Mouse (Mus musculus): ENCODE results near the gene Utrn. TPM values are rescaled to one million over a fixed set of nuclear protein-coding genes. Genes with fewer than 3 reads are reported as not detected.
A peak's percentile ranks its signal among the peaks of the same experiment; 100 is the strongest.

The Utrn gene
- polyA plus RNA-seq, 1 experiment from 2014 or later, result 76.0 TPM

DNA sequence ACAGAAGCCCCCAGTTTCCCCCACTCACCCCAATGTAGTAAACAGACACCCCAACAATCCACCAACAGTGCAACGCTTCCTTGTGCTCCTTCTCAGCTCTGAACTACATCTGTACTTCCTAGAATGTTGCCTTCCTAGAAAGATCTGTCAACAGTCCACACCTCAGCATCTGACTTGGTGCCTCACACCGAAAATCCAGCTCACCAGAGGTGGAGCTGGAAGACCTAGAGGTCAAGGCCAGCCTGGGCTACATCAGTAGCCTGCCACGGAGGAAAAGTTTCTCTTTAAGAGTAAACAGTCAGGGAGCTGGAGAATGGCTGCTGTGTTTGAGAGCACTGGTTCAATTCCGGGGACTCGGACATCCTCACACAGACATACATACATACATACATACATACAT is 56.5 kb downstream of the Utrn start:
- no peak for ATAC-seq (ENCODE audit: low FRiP score, low TSS enrichment)
- Histone ChIP-seq H3K4me2 (replicated peaks; ENCODE audit: low read depth, low read length) (0 out of 2 replicates have a peak overlapping the region, but pooled peaks have one; percentile 9), H3K4me3 (ENCODE audit: low read length) (0 out of 2 replicates have a peak overlapping the region, but pooled peaks have one; percentile 1), H3K9ac (replicated peaks; ENCODE audit: low read length) (no peak overlapping the region; the same call in 1 of the 2 replicates), H3K27ac (ENCODE audit: low read length) (no peak overlapping the region), H3K9me3 (ENCODE audit: low read length) (no peaks in the 10 kb centered on the region), H3K4me1 (ENCODE audit: insufficient read depth, low read length) (peaks cover 42% of the 10 kb centered on the region), H3K36me3 (ENCODE audit: insufficient read depth, low read length) (no peaks in the 10 kb centered on the region), H3K27me3 (ENCODE audit: insufficient read depth, low read length) (no peaks in the 10 kb centered on the region)
- 68% methylated on average over 5 of the region's 5 CpGs for WGBS

DNA sequence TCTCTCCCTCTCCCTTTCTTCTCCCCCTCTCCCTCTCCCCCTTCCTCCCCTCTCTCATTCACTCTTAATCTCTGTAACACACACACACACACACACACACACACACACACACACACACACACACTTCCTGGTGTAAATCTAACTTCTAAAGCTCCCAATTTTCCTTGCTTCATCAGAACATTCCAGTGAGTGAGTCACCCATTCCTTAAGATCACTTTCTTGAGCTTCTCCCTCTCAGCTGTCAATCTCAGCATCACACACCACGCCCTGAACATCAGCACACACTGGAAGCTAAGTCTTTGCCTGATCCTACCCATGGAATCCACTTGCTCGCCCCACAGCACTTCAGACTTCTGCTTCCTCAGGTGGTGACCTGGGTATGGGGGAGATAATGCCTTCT is 58.3 kb downstream of the Utrn start:
- ATAC-seq (ENCODE audit: low FRiP score, low TSS enrichment), result no peak
- WGBS, result 68% methylated on average over 2 of the region's 2 CpGs
- H3K4me1 ChIP-seq (ENCODE audit: insufficient read depth, low read length), result peaks cover 51% of the 10 kb centered on the region
- H3K4me2 ChIP-seq (replicated peaks; ENCODE audit: low read depth, low read length), result no peak overlapping the region
- H3K4me3 ChIP-seq (ENCODE audit: low read length), result no peak overlapping the region
- no peaks in the 10 kb centered on the region for H3K27me3 ChIP-seq (ENCODE audit: insufficient read depth, low read length)
- no peaks in the 10 kb centered on the region for H3K9me3 ChIP-seq (ENCODE audit: low read length)
- no peaks in the 10 kb centered on the region for H3K36me3 ChIP-seq (ENCODE audit: insufficient read depth, low read length)
- H3K27ac ChIP-seq (ENCODE audit: low read length), result no peak overlapping the region; the same call in none of the 2 replicates
- no peak overlapping the region for H3K9ac ChIP-seq (replicated peaks; ENCODE audit: low read length)

DNA sequence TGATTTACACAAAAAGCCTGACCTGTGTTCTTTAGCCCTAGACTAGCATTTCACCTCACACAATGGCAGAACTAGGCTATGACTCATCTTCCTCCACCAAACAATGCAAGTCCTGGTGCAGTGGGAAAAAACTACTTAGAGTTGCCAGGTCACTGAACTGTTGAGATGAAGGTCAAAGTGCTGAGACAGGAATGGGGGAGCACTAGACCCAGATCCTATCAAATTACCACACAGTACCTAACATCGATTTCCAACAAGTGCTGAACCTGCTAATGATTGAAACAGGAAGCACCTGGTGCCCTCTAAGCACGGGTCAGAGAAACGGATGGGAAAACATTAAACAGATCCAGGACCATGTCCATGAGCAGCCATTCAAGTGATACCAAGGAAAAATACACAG is 59.5 kb downstream of the Utrn start:
- no peak overlapping the region for H3K4me3 ChIP-seq (ENCODE audit: low read length)
- H3K27me3 ChIP-seq (ENCODE audit: insufficient read depth, low read length), result no peaks in the 10 kb centered on the region
- H3K36me3 ChIP-seq (ENCODE audit: insufficient read depth, low read length), result no peaks in the 10 kb centered on the region
- H3K27ac ChIP-seq (ENCODE audit: low read length), result peak overlapping the region; percentile 39; the same call in 1 of the 2 replicates
- no peak overlapping the region for H3K9ac ChIP-seq (replicated peaks; ENCODE audit: low read length)
- 12% methylated on average over 3 of the region's 3 CpGs for whole genome bisulfite sequencing
- peaks cover 56% of the 10 kb centered on the region for H3K4me1 ChIP-seq (ENCODE audit: insufficient read depth, low read length)
- no peak overlapping the region for H3K4me2 ChIP-seq (replicated peaks; ENCODE audit: low read depth, low read length)
- peak; percentile 87 for ATAC-seq (ENCODE audit: low FRiP score, low TSS enrichment)
- no peaks in the 10 kb centered on the region for H3K9me3 ChIP-seq (ENCODE audit: low read length)

DNA sequence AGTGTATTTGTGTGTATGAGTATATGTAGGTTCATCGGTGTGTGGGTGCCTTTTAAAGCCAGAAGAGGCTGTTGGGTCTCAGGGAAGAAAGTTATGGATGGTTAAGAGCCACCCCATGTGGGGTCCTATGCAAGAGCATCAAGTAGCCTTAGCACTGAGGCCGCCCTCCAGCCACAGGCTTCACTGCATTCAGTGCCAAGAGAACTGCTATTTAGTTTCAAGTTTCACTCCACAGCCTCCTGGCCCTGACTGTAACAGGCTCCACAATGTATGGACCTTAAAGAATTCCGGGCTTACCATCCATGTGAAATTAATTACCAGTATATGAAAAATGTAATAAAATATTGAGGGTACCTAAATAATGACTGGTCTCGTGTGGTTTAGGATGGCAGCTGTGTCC is 60.7 kb downstream of the Utrn start:
- H3K4me3 ChIP-seq (ENCODE audit: low read length), result no peak overlapping the region
- H3K27ac ChIP-seq (ENCODE audit: low read length), result no peak overlapping the region; the same call in 1 of the 2 replicates
- H3K9ac ChIP-seq (replicated peaks; ENCODE audit: low read length), result no peak overlapping the region
- no peak overlapping the region for H3K4me2 ChIP-seq (replicated peaks; ENCODE audit: low read depth, low read length)
- 51% methylated on average over 4 of the region's 4 CpGs for WGBS
- H3K9me3 ChIP-seq (ENCODE audit: low read length), result no peaks in the 10 kb centered on the region
- peak; percentile 55; the same call in 1 of the 2 replicates for ATAC-seq (ENCODE audit: low FRiP score, low TSS enrichment)
- no peaks in the 10 kb centered on the region for H3K27me3 ChIP-seq (ENCODE audit: insufficient read depth, low read length)
- H3K36me3 ChIP-seq (ENCODE audit: insufficient read depth, low read length), result no peaks in the 10 kb centered on the region
- H3K4me1 ChIP-seq (ENCODE audit: insufficient read depth, low read length), result peaks cover 58% of the 10 kb centered on the region

DNA sequence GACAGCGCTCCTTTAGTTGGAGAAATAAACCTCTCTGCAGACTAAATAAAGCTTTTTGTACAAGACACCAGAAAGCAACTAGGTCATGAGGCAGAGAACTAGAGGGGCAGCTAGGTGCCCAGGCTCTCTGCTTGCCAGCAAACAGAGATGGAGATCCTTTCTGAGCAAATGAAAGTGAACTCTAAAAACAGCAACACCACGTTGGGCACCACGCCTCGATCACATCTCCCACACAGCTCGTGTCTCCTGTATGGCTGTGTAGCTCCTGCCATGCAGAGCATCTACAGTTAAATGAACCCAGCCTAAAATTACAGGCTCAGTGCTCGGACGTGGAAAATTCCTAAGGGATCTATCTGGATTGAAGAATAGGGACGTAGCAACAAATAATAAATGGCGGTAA is 61.5 kb downstream of the Utrn start:
- Histone ChIP-seq H3K4me3 (ENCODE audit: low read length) (no peak overlapping the region), H3K27me3 (ENCODE audit: insufficient read depth, low read length) (no peaks in the 10 kb centered on the region), H3K4me2 (replicated peaks; ENCODE audit: low read depth, low read length) (no peak overlapping the region), H3K9ac (replicated peaks; ENCODE audit: low read length) (no peak overlapping the region), H3K4me1 (ENCODE audit: insufficient read depth, low read length) (peaks cover 54% of the 10 kb centered on the region), H3K36me3 (ENCODE audit: insufficient read depth, low read length) (no peaks in the 10 kb centered on the region), H3K27ac (ENCODE audit: low read length) (no peak overlapping the region), H3K9me3 (ENCODE audit: low read length) (no peaks in the 10 kb centered on the region)
- ATAC-seq (ENCODE audit: low FRiP score, low TSS enrichment), result no peak
- WGBS, result 65% methylated on average over 9 of the region's 9 CpGs

DNA sequence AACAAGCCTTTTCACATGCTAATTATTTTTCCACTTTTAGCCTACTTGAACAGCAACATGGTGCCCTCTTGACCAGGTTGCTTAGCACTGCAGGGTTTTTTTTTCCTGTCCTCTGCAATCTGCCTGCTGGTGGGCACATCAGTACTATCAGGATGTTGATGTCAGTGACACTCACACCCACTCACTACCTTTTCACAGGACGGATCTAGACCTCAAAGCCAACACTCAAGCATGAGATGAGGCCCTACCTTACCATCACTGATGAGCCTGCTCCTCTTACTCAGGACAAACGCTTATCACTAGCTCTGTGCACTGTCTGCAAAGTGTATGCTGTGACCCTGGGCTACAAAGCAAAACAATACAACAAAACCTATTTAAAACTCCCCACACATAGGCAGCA is 63.3 kb downstream of the Utrn start:
- 81% methylated on average over 2 of the region's 2 CpGs for WGBS

DNA sequence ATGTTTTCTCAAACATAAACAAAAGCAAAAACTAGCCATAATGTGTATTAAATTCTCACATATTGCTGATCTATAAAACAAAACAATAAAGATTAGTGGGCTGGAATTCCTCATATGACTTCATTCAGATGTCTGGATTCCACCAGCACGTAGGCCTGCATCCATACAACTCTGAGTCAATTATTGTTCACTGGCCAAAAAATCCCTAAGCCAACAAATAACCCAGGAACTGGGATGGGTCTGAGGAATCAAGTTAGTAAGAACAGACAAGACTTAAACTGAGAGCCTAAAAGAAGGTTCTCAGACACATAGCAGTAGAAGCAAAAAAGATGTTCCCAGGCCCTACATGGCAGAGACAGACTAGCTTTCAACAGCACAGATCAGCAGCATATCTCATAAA is 65.2 kb downstream of the Utrn start:
- WGBS, result 59% methylated on average over 1 of the region's 1 CpGs
- H3K36me3 ChIP-seq (ENCODE audit: insufficient read depth, low read length), result no peaks in the 10 kb centered on the region
- no peak overlapping the region for H3K4me2 ChIP-seq (replicated peaks; ENCODE audit: low read depth, low read length)
- ATAC-seq (ENCODE audit: low FRiP score, low TSS enrichment), result no peak
- no peak overlapping the region for H3K27ac ChIP-seq (ENCODE audit: low read length)
- no peak overlapping the region for H3K9ac ChIP-seq (replicated peaks; ENCODE audit: low read length)
- H3K4me3 ChIP-seq (ENCODE audit: low read length), result no peak overlapping the region
- H3K9me3 ChIP-seq (ENCODE audit: low read length), result no peaks in the 10 kb centered on the region
- no peaks in the 10 kb centered on the region for H3K27me3 ChIP-seq (ENCODE audit: insufficient read depth, low read length)
- peaks cover 26% of the 10 kb centered on the region for H3K4me1 ChIP-seq (ENCODE audit: insufficient read depth, low read length)

More for the DNA sequence above, 63.3 kb downstream of the Utrn start:
- H3K27me3 ChIP-seq (ENCODE audit: insufficient read depth, low read length), result no peaks in the 10 kb centered on the region
- H3K36me3 ChIP-seq (ENCODE audit: insufficient read depth, low read length), result no peaks in the 10 kb centered on the region
- H3K4me1 ChIP-seq (ENCODE audit: insufficient read depth, low read length), result peaks cover 40% of the 10 kb centered on the region
- H3K4me2 ChIP-seq (replicated peaks; ENCODE audit: low read depth, low read length), result no peak overlapping the region
- H3K4me3 ChIP-seq (ENCODE audit: low read length), result no peak overlapping the region
- no peak overlapping the region for H3K9ac ChIP-seq (replicated peaks; ENCODE audit: low read length)
- no peak for ATAC-seq (ENCODE audit: low FRiP score, low TSS enrichment)
- H3K27ac ChIP-seq (ENCODE audit: low read length), result no peak overlapping the region
- H3K9me3 ChIP-seq (ENCODE audit: low read length), result no peaks in the 10 kb centered on the region

DNA sequence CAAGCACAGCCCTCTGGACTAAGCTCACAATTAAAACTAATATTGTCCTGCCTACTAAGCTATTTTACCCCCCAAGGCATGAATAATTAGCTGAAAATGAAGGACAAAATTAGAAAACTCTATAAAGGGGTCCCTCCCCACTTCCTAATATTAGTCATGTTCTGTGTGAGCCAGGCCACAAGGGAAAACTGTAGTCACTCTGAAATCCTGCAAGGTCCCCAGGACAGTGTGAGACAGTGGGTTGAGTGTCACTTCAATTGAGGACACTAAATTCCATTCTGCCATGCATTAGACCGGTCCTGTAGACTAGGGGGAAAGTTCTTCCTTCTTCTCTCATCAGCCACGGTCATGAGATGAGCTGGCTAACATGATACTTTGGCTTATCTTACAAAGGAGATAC is 69.7 kb downstream of the Utrn start:
- no peak overlapping the region for H3K4me2 ChIP-seq (replicated peaks; ENCODE audit: low read depth, low read length)
- H3K4me1 ChIP-seq (ENCODE audit: insufficient read depth, low read length), result peaks cover 14% of the 10 kb centered on the region
- H3K9me3 ChIP-seq (ENCODE audit: low read length), result no peaks in the 10 kb centered on the region
- no peaks in the 10 kb centered on the region for H3K36me3 ChIP-seq (ENCODE audit: insufficient read depth, low read length)
- 81% methylated on average over 2 of the region's 2 CpGs for WGBS
- H3K27me3 ChIP-seq (ENCODE audit: insufficient read depth, low read length), result no peaks in the 10 kb centered on the region
- no peak overlapping the region for H3K4me3 ChIP-seq (ENCODE audit: low read length)
- H3K27ac ChIP-seq (ENCODE audit: low read length), result no peak overlapping the region
- no peak for ATAC-seq (ENCODE audit: low FRiP score, low TSS enrichment)
- H3K9ac ChIP-seq (replicated peaks; ENCODE audit: low read length), result no peak overlapping the region

DNA sequence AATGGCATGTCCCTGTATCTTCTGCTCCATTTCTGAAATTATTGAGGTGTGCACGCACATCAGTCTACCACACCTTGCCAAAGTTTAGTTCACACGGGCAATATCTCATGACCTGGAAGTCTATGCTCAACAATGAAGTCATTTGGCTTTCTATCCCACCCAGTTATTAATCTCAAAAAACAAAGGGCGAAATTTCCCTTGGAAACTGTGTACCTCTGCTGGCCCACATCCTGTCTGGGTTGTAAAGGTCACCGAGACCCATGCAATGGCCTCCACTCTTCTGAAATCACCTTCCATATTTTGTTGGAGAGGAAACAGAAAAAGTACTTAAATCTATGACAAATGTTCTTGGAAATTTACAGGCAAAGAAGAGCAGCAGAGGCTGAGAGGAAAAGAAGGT is 70.9 kb downstream of the Utrn start:
- Histone ChIP-seq H3K4me3 (ENCODE audit: low read length) (no peak overlapping the region), H3K4me1 (ENCODE audit: insufficient read depth, low read length) (peaks cover 14% of the 10 kb centered on the region), H3K36me3 (ENCODE audit: insufficient read depth, low read length) (no peaks in the 10 kb centered on the region), H3K9me3 (ENCODE audit: low read length) (no peaks in the 10 kb centered on the region), H3K4me2 (replicated peaks; ENCODE audit: low read depth, low read length) (no peak overlapping the region), H3K9ac (replicated peaks; ENCODE audit: low read length) (no peak overlapping the region), H3K27me3 (ENCODE audit: insufficient read depth, low read length) (no peaks in the 10 kb centered on the region), H3K27ac (ENCODE audit: low read length) (no peak overlapping the region)
- 82% methylated on average over 4 of the region's 4 CpGs for WGBS
- no peak for ATAC-seq (ENCODE audit: low FRiP score, low TSS enrichment)

DNA sequence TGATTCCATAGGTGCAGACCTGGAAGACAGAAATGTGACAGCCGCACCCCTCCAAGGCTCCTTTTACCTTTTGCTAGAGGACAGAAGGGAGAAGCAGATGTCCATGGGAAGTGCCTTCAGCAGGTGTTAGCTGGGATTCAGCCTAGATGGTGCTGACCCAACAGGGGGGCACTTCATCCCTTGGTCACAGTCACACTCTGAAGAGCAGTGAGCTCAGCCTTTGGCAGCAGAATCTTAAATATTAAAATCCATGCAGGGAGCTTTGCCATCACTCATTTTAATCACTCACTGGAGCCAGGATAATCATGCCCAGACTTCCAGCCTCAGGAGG is 72.7 kb downstream of the Utrn start:
- Histone ChIP-seq H3K4me2 (replicated peaks; ENCODE audit: low read depth, low read length) (no peak overlapping the region), H3K27me3 (ENCODE audit: insufficient read depth, low read length) (no peaks in the 10 kb centered on the region), H3K4me1 (ENCODE audit: insufficient read depth, low read length) (peaks cover 25% of the 10 kb centered on the region), H3K27ac (ENCODE audit: low read length) (no peak overlapping the region), H3K9ac (replicated peaks; ENCODE audit: low read length) (no peak overlapping the region), H3K36me3 (ENCODE audit: insufficient read depth, low read length) (no peaks in the 10 kb centered on the region), H3K4me3 (ENCODE audit: low read length) (no peak overlapping the region), H3K9me3 (ENCODE audit: low read length) (no peaks in the 10 kb centered on the region)
- no peak for ATAC-seq (ENCODE audit: low FRiP score, low TSS enrichment)
- whole genome bisulfite sequencing, result 86% methylated on average over 1 of the region's 1 CpGs

Measured in kidney, embryonic 16.5 days (tissue).